Mouse (Mus musculus) liver, embryonic 14.5 days (tissue): ENCODE results near the gene Rbpjl. TPM values are rescaled to one million over a fixed set of nuclear protein-coding genes. Genes with fewer than 3 reads are reported as not detected.

ENCODE experiments used
- ATAC-seq: fragments of 200-750 bp; cut with Nextera tagmentation; 2 replicates; pipeline ENCODE4 v1.8.0; 2017; ENCODE audit warnings: moderate number of reproducible peaks, mild to moderate bottlenecking, moderate library complexity; ENCODE audit not compliant: insufficient read depth
- DNase-seq, 3 experiments: peaks; one replicate each; pipeline ENCODE4 v3.0.0-alpha.2; 2012 to 2013; ENCODE audit warnings: low read depth in 3 of 3, low spot score in 3 of 3
- H3K27ac ChIP-seq: fragments of 300-500 bp; sonication (generic); 2 replicates; pipeline ENCODE4 v1.5.1; 2014; ENCODE audit warnings: moderate library complexity, mild to moderate bottlenecking, control low read depth, inconsistent platforms
- H3K27me3 ChIP-seq: fragments of 300-500 bp; sonication (generic); 2 replicates; pipeline ENCODE4 v1.6.1; 2014; ENCODE audit warnings: mild to moderate bottlenecking, low read length, moderate library complexity; ENCODE audit not compliant: control insufficient read depth, insufficient read depth
- H3K36me3 ChIP-seq: fragments of 300-500 bp; sonication (generic); replicated peaks from 2 replicates; pipeline ENCODE4 v1.6.1; 2014; ENCODE audit warnings: low read depth; ENCODE audit not compliant: control insufficient read depth, insufficient read depth
- H3K4me1 ChIP-seq, 2 experiments: fragments of 200-500 bp in 1 of 2; fragments of 300-500 bp in 1 of 2; sonication (generic) in 1 of 2; replicated peaks; 2 replicates each; pipeline ENCODE4 v1.6.1; 2012 to 2014; ENCODE audit warnings: antibody characterized with exemption in 1 of 2, inconsistent platforms in 1 of 2, low read length in 1 of 2; ENCODE audit not compliant: control insufficient read depth in 2 of 2, insufficient read depth in 2 of 2
- H3K4me2 ChIP-seq: fragments of 300-500 bp; sonication (generic); 2 replicates; pipeline ENCODE4 v1.6.1; 2014; ENCODE audit warnings: low read depth, mild to moderate bottlenecking, control low read depth, moderate library complexity
- H3K4me3 ChIP-seq, 2 experiments: fragments of 200-500 bp in 1 of 2; fragments of 300-500 bp in 1 of 2; sonication (generic) in 1 of 2; 2 replicates each; pipeline ENCODE4 v1.5.1; 2012 to 2014; ENCODE audit warnings: low read depth in 2 of 2, low read length in 2 of 2, mild to moderate bottlenecking in 2 of 2, control low read depth in 1 of 2, inconsistent platforms in 1 of 2, moderate library complexity in 1 of 2; ENCODE audit not compliant: insufficient read depth in 1 of 2
- H3K9ac ChIP-seq: fragments of 300-500 bp; sonication (generic); replicated peaks from 2 replicates; pipeline ENCODE4 v1.6.1; 2014; ENCODE audit warnings: mild to moderate bottlenecking, control low read depth, moderate library complexity
- H3K9me3 ChIP-seq: fragments of 300-500 bp; sonication (generic); 2 replicates; pipeline ENCODE4 v1.6.1; 2016; ENCODE audit warnings: low read length, mixed read lengths; ENCODE audit not compliant: control insufficient read depth
- CTCF ChIP-seq: IDR thresholded peaks from 2 replicates; pipeline ENCODE4 v1.5.1; 2016; ENCODE audit warnings: antibody characterized with exemption, low read depth, control low read depth
- EP300 ChIP-seq: IDR thresholded peaks from 2 replicates; pipeline ENCODE4 v1.6.1; 2016; ENCODE audit warnings: antibody characterized with exemption, low read depth
- WGBS: fragments of 180-500 bp; shearing (Covaris S2); extraction: QIAGEN DNeasy Blood & Tissue Kit; methylation state at CpG from one replicate; pipeline ENCODE4 v1.1.7; 2014; ENCODE audit not compliant: insufficient replicate concordance; 5-methylcytosine and 5-hydroxymethylcytosine counted together
- polyA plus RNA-seq, 2 experiments: library from polyadenylated mRNA; depleted of rRNA in 1 of 2; stranded (reverse) in 1 of 2; unstranded in 1 of 2; fragments of >200 nt; fragmentation: Nextera tagmentation in 1 of 2; extraction: Ambion mirVana in 1 of 2; gene quantifications; 2 replicates each; pipeline versions ENCODE4 v1.2.1 to v1.2.3; 2012 to 2014

Rbpjl gene
- polyA plus RNA-seq, 2 experiments = 0.05 to 0.06 TPM

DNA sequence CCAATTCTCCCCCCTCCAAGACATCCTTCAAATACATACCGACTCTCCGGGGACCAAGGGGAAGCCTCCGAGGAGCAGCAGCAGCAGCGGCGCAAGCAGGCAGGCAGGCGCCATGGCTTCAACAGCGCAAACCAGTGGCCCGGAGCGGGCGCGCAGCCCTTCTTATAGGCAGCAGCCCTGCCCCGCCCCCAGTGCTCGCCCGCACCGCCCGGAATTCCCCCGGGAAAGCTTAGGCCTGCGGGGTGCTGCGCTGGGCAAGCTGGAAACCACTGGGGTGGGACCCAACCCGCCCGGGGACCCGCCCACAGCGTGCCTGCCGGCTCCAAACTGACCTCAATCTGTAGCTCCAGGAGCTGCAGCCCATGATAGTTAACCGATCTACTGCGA is 40.1 kb downstream of the Rbpjl start:
- DNase-seq = no peak
- H3K27me3 ChIP-seq = peaks cover 31% of the 10 kb centered on the region
- peak overlapping the region; percentile 53 to 56 for H3K4me3 ChIP-seq
- peaks cover 0 to 4% of the 10 kb centered on the region in 2 experiments; a peak in 1 of 4 replicates for H3K4me1 ChIP-seq
- ATAC-seq = peak; percentile 75
- H3K4me2 ChIP-seq = peak overlapping the region; percentile 47
- WGBS = 1% methylated on average over 23 of the region's 26 CpGs
- TF ChIP-seq CTCF = no peak
- no peak for TF ChIP-seq EP300
- H3K9me3 ChIP-seq = no peaks in the 10 kb centered on the region
- no peak overlapping the region; the same call in 1 of the 2 replicates for H3K9ac ChIP-seq
- H3K27ac ChIP-seq = no peak overlapping the region
- H3K36me3 ChIP-seq = no peaks in the 10 kb centered on the region

GRCm38 (mm10) chr2:164443460-164444000 is 40.6 kb downstream of the Rbpjl start, which contains the start of gene Sdc4:
TSS of gene Sdc4 (minus strand) at chr2:164443887.
- DNase-seq (no peak), ATAC-seq (no peak)
- TF ChIP-seq EP300 (no peak), CTCF (no peak)
- Histone ChIP-seq H3K4me1 (peaks cover 0 to 4% of the 10 kb centered on the region in 2 experiments; a peak in 1 of 4 replicates), H3K9me3 (no peaks in the 10 kb centered on the region), H3K4me2 (peak within 1 kb of the TSS; percentile 47), H3K9ac (peak within 1 kb of the TSS; percentile 36), H3K36me3 (no peaks in the 10 kb centered on the region), H3K4me3 (peak within 1 kb of the TSS; percentile 53 to 56), H3K27ac (no peak within 1 kb of the TSS), H3K27me3 (peaks cover 31% of the 10 kb centered on the region)
- WGBS = 9% methylated on average over 18 of the region's 18 CpGs

DNA sequence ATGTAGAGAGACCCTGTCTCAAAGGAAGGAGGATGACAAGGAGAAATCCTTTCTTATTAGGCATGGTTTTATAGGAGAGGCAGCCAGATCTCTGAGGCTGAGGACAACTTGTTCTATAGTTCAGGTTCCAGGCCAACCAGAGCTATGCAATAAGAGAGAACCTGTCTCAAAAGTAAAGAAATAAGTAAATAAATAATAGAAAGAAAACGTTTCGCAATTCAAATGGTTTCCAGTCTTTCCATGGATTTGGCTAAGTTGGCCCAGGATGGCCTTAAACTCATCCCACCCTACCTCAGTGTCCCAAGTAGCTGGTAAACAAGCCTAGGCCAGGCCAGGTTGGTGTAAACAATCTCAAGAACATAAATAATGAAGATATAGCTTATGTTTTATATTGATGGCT is 41.8 kb downstream of the Rbpjl start:
- ATAC-seq = no peak
- H3K27me3 ChIP-seq = peaks cover 31% of the 10 kb centered on the region

GRCm38 (mm10) chr2:164445399-164446085 is 42.6 kb downstream of the Rbpjl start:
- WGBS = 51% methylated on average over 3 of the region's 3 CpGs
- Histone ChIP-seq H3K9ac (no peak overlapping the region), H3K9me3 (no peaks in the 10 kb centered on the region), H3K4me2 (no peak overlapping the region), H3K27ac (no peak overlapping the region), H3K4me3 (no peak overlapping the region), H3K36me3 (no peaks in the 10 kb centered on the region), H3K27me3 (peaks cover 31% of the 10 kb centered on the region), H3K4me1 (peaks cover 0 to 4% of the 10 kb centered on the region in 2 experiments; a peak in 1 of 4 replicates)
- TF ChIP-seq EP300 = no peak
- no peak for TF ChIP-seq CTCF
- no peak for ATAC-seq
- DNase-seq = no peak

More for the DNA sequence above, 41.8 kb downstream of the Rbpjl start:
- no peak for TF ChIP-seq CTCF
- TF ChIP-seq EP300 = no peak
- H3K4me1 ChIP-seq = peaks cover 0 to 4% of the 10 kb centered on the region in 2 experiments; a peak in 1 of 4 replicates
- H3K9me3 ChIP-seq = no peaks in the 10 kb centered on the region
- H3K36me3 ChIP-seq = no peaks in the 10 kb centered on the region
- H3K27ac ChIP-seq = no peak overlapping the region
- no peak overlapping the region for H3K4me2 ChIP-seq
- 48% methylated on average over 2 of the region's 2 CpGs for WGBS
- H3K9ac ChIP-seq = no peak overlapping the region
- DNase-seq = no peak
- no peak overlapping the region for H3K4me3 ChIP-seq

DNA sequence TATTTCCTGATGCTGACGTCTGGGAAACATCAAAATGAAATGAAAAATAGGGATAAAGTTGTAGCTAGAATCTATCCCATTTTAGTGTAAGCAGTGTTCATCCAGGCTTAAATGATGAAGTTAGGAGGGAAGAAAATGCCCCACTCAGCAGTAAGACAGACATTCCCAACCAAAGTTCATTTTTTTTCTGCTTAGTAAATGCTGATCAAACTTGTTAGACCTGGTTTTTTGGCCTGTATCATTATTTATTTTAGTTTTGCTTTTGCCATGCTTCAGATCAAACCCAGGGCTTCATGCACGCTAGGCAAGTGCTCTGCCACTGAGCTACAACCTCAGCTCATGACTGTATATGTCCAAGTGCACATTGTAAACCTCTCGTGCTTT is 43.1 kb downstream of the Rbpjl start:
- Histone ChIP-seq H3K27ac (no peak overlapping the region), H3K9me3 (no peaks in the 10 kb centered on the region), H3K9ac (no peak overlapping the region), H3K4me3 (no peak overlapping the region), H3K4me2 (no peak overlapping the region), H3K36me3 (no peaks in the 10 kb centered on the region), H3K27me3 (peaks cover 30% of the 10 kb centered on the region), H3K4me1 (peaks cover 0 to 4% of the 10 kb centered on the region in 2 experiments; a peak in 1 of 4 replicates)
- DNase-seq (no peak), ATAC-seq (no peak)
- TF ChIP-seq EP300 = no peak
- no peak for TF ChIP-seq CTCF
- WGBS = 41% methylated on average over 3 of the region's 3 CpGs
